Mouse (Mus musculus) hematopoietic stem cell, adult 5-6 weeks (primary cell): ENCODE measurements around the gene Myh6. TPM values are rescaled to one million over a fixed set of nuclear protein-coding genes. Genes with fewer than 3 reads are reported as not detected.
"Not testable (repeated sequence)": the region's sequence is repeated elsewhere in the genome, so short reads cannot be mapped to it uniquely, and the experiment has no call there.

Experiments used
- ATAC-seq, 2 experiments: fragments of 125-278 bp in 1 of 2; replicated peaks in 1 of 2; 2 replicates each; pipeline ENCODE4 v1.8.0; 2016 to 2017; ENCODE audit warnings: inconsistent platforms in 2 of 2, mild to moderate bottlenecking in 2 of 2, moderate number of reproducible peaks in 2 of 2, low read depth in 1 of 2, moderate TSS enrichment in 1 of 2; ENCODE audit not compliant: low FRiP score in 2 of 2, poor library complexity in 2 of 2, severe bottlenecking in 2 of 2, insufficient read depth in 1 of 2, low TSS enrichment in 1 of 2
- total RNA-seq: library from RNA; stranded (forward); fragments of 172-1452, 232-1000 nt; gene quantifications from 2 replicates; pipeline ENCODE4 v1.2.3, GENCODE M21; 2017

Myh6 gene
- total RNA-seq, 1 experiment from 2014 or later, result not detected

GRCm38 (mm10) chr14:54998680-54999079, 32.0 kb upstream of the Myh6 start:
- ATAC-seq, result no peak

GRCm38 (mm10) chr14:54997297-54997696, 30.6 kb upstream of the Myh6 start:
- no peak for ATAC-seq

GRCm38 (mm10) chr14:54996793-54997192, 30.1 kb upstream of the Myh6 start:
- ATAC-seq, result no peak

GRCm38 (mm10) chr14:54995457-54996138, 28.9 kb upstream of the Myh6 start:
- ATAC-seq, result no peak

- ATAC-seq, result no peak
These were observed 28.1 kb upstream of the Myh6 start for GRCm38 (mm10) chr14:54994869-54995186.

GRCm38 (mm10) chr14:54994136-54994868, 27.6 kb upstream of the Myh6 start, which contains the start of gene Myh7:
Gene Myh7 (minus strand): TSS chr14:54994626.
- no peak for ATAC-seq

GRCm38 (mm10) chr14:54993636-54994035, 26.9 kb upstream of the Myh6 start:
- ATAC-seq, result no peak

- ATAC-seq, result no peak
These were observed 25.5 kb upstream of the Myh6 start for GRCm38 (mm10) chr14:54992196-54992595.

- no peak for ATAC-seq
These were observed 23.2 kb upstream of the Myh6 start for GRCm38 (mm10) chr14:54989886-54990441.

- ATAC-seq, result no peak
These were observed 22.2 kb upstream of the Myh6 start for GRCm38 (mm10) chr14:54988882-54989281.

- not testable (repeated sequence) for ATAC-seq
These were observed 21.7 kb upstream of the Myh6 start for GRCm38 (mm10) chr14:54988350-54988874.

- no peak for ATAC-seq
These were observed 15.2 kb upstream of the Myh6 start for GRCm38 (mm10) chr14:54981934-54982333.

- ATAC-seq, result no peak
These were observed 11.9 kb upstream of the Myh6 start for GRCm38 (mm10) chr14:54978664-54979063.

- no peak for ATAC-seq
These were observed 9.9 kb upstream of the Myh6 start, which contains the start of gene Gm17428 for GRCm38 (mm10) chr14:54976633-54977032. Gene Gm17428 (plus strand): TSS chr14:54976933.

- no peak for ATAC-seq
These were observed 7.5 kb upstream of the Myh6 start for GRCm38 (mm10) chr14:54974068-54974791.

- ATAC-seq, result not testable (repeated sequence)
These were observed 6.1 kb upstream of the Myh6 start for GRCm38 (mm10) chr14:54972786-54973185.

GRCm38 (mm10) chr14:54968344-54968743, 1.6 kb upstream of the Myh6 start:
- no peak for ATAC-seq

- no peak for ATAC-seq
These were observed 1.1 kb upstream of the Myh6 start for GRCm38 (mm10) chr14:54967874-54968273.
